9 mouse cellular contexts compared by ENCODE assay signal in the genomic region with DNA sequence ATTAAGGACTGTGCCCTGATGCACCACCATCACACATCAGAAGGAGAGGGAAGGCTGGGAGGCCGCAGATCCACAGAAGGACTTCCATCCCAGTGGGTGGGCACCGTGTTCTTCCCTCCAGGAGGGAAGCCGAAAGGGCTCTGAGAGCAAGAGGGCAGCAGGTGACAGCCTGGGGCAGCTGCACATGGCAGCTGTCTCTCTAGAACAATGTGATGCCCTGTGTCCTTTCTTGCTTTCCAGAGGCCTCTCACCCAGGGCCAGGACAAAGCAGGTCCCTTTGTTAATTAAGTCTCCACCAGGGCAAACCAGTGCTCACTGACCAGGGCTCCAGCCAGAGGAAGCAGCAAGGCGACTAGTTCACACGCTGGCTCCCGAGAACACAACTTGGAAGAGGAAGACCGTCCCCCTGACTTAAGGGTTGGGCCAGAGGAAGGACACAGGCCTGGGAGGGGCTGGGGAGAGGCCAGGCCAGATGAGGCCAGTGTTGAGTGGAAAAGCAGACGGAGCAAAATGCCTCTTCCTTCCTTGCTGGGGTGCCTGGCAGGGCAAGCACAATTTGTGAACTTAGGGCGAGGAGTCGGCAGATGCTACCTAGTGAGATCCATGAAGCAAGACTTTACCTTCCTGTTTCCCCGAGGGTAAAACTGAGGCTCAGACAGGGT. TPM values are rescaled to one million over a fixed set of nuclear protein-coding genes. Genes with fewer than 3 reads are reported as not detected.
DNase-seq lines count a peak whose midpoint lies in the region; ATAC-seq and TF ChIP-seq lines count a peak whose summit lies in the region.
"Had no signal": no experiment of that assay in that cellular context is flagged by ENCODE, and none has a peak within 500 bp of the region (broad histone marks: within the 10 kb centered on the region; RNA-seq: fewer than 3 reads in every experiment).

No protein-coding gene starts in this region.

- no peak overlapping the region for H3K4me3 ChIP-seq in midbrain, embryonic 12.5 days
- no peak overlapping the region for H3K4me3 ChIP-seq in midbrain, postnatal 0 days (ENCODE audit: low read depth, low read length)
- no peak overlapping the region for H3K4me3 ChIP-seq in heart, embryonic 12.5 days
- H3K4me3 ChIP-seq: embryonic facial prominence, embryonic 15.5 days had no signal

- H3K27ac ChIP-seq in midbrain, embryonic 12.5 days (replicated peaks), result peak overlapping the region; percentile 20; the same call in 1 of the 2 replicates
- H3K27ac ChIP-seq in midbrain, postnatal 0 days (ENCODE audit: low read depth, low read length), result no peak overlapping the region
- 0 out of 2 replicates have a peak overlapping the region, but pooled peaks have one; percentile 15 for H3K27ac ChIP-seq in heart, embryonic 12.5 days (ENCODE audit: poor library complexity, severe bottlenecking)
- H3K27ac ChIP-seq: embryonic facial prominence, embryonic 15.5 days had no signal

- H3K27me3 ChIP-seq in midbrain, embryonic 12.5 days, result peaks cover 14% of the 10 kb centered on the region
- H3K27me3 ChIP-seq in midbrain, postnatal 0 days (ENCODE audit: insufficient read depth, low read length), result no peaks in the 10 kb centered on the region
- no peaks in the 10 kb centered on the region for H3K27me3 ChIP-seq in heart, embryonic 12.5 days (replicated peaks)
- H3K27me3 ChIP-seq: embryonic facial prominence, embryonic 15.5 days had no signal

- WGBS in midbrain, embryonic 12.5 days, result 42% methylated on average over 11 of the region's 11 CpGs
- WGBS in midbrain, postnatal 0 days, result 50% methylated on average over 11 of the region's 11 CpGs
- WGBS in heart, embryonic 12.5 days, result 56% methylated on average over 11 of the region's 11 CpGs

- DNase-seq in midbrain, postnatal 0 days (ENCODE audit: low spot score), result no peak
- DNase-seq in kidney, postnatal 25 days, result peak; percentile 61 to 85
- DNase-seq in retina, postnatal 1 day, result peak; percentile 89
- no peak for DNase-seq in natural killer cell, adult 2 months (ENCODE audit: low spot score in 2 of 2)
- DNase-seq in left cerebral cortex, adult 8-10 months (ENCODE audit: low spot score in 2 of 2), result no peak

- no peaks in the 10 kb centered on the region for H3K9me3 ChIP-seq in midbrain, embryonic 12.5 days
- no peaks in the 10 kb centered on the region for H3K9me3 ChIP-seq in midbrain, postnatal 0 days (ENCODE audit: low read length)
- no peaks in the 10 kb centered on the region; the same call in 1 of the 2 replicates for H3K9me3 ChIP-seq in heart, embryonic 12.5 days (replicated peaks)
- H3K9me3 ChIP-seq: embryonic facial prominence, embryonic 15.5 days had no signal

- H3K4me2 ChIP-seq in midbrain, embryonic 12.5 days (replicated peaks), result no peak overlapping the region
- H3K4me2 ChIP-seq in midbrain, postnatal 0 days (ENCODE audit: low read depth, low read length, poor library complexity, severe bottlenecking), result no peak overlapping the region
- H3K4me2 ChIP-seq in heart, embryonic 12.5 days, result no peak overlapping the region
- H3K4me2 ChIP-seq: embryonic facial prominence, embryonic 15.5 days had no signal

- H3K4me1 ChIP-seq in midbrain, embryonic 12.5 days, result peaks cover 14% of the 10 kb centered on the region
- no peaks in the 10 kb centered on the region for H3K4me1 ChIP-seq in midbrain, postnatal 0 days (ENCODE audit: insufficient read depth, low read length)
- H3K4me1 ChIP-seq in heart, embryonic 12.5 days (replicated peaks), result peaks cover 39% of the 10 kb centered on the region

- no peak for TF ChIP-seq CTCF in midbrain, postnatal 0 days (IDR thresholded peaks at IDR 0.05)

- no peaks in the 10 kb centered on the region for H3K36me3 ChIP-seq in midbrain, embryonic 12.5 days
- no peaks in the 10 kb centered on the region for H3K36me3 ChIP-seq in midbrain, postnatal 0 days (ENCODE audit: insufficient read depth, low read length)
- H3K36me3 ChIP-seq in heart, embryonic 12.5 days, result peaks cover 8% of the 10 kb centered on the region
- H3K36me3 ChIP-seq: embryonic facial prominence, embryonic 15.5 days had no signal

- peak; percentile 45; the same call in 1 of the 2 replicates for ATAC-seq in midbrain, embryonic 12.5 days (ENCODE audit: low FRiP score, low read depth)
- no peak for ATAC-seq in midbrain, postnatal 0 days (ENCODE audit: low FRiP score)
- ATAC-seq in heart, embryonic 12.5 days (ENCODE audit: insufficient number of reproducible peaks, low FRiP score), result peak; percentile 44; the same call in 1 of the 2 replicates
- ATAC-seq in frontal cortex, adult (ENCODE audit: low TSS enrichment), result no peak

- H3K9ac ChIP-seq in midbrain, embryonic 12.5 days (replicated peaks), result no peak overlapping the region
- no peak overlapping the region for H3K9ac ChIP-seq in midbrain, postnatal 0 days (replicated peaks; ENCODE audit: low read length, poor library complexity, severe bottlenecking)
- 0 out of 2 replicates have a peak overlapping the region, but pooled peaks have one; percentile 41 for H3K9ac ChIP-seq in heart, embryonic 12.5 days
- H3K9ac ChIP-seq: embryonic facial prominence, embryonic 15.5 days had no signal

RNA-seq across cellular contexts. Expression of a gene that starts 34.7 kb away (rescaled TPM):
- polyA plus RNA-seq in midbrain, embryonic 12.5 days (2016; fragmentation: Nextera tagmentation; extraction: Ambion mirVana), result 6.2 and 8.6 TPM in 2 replicates
- 1.8 and 3.7 TPM in 2 replicates for total RNA-seq in midbrain, postnatal 0 days (2014; rRNA removed)
- polyA plus RNA-seq in midbrain, postnatal 0 days (2015; fragmentation: Nextera tagmentation; extraction: Ambion mirVana), result 1.9 and 2.3 TPM in 2 replicates
- polyA plus RNA-seq in heart, embryonic 12.5 days (2016; fragmentation: Nextera tagmentation; extraction: Ambion mirVana), result 14.1 and 14.9 TPM in 2 replicates
- 1 to 10 TPM; 1.3 to 2.1 (median 1.9) TPM for total RNA-seq in left cerebral cortex, adult 8-10 months (2022)

Comparison
In these comparisons a context has a peak if more than half of its experiments do, and no peak if none do; other contexts are left out.
1. ATAC-seq: peak in midbrain, embryonic 12.5 days (single experiment) and heart, embryonic 12.5 days (single experiment); none in midbrain, postnatal 0 days (single experiment) and frontal cortex, adult (single experiment).
2. DNase-seq: peak in kidney, postnatal 25 days (2 of 2) and retina, postnatal 1 day (single experiment); none in midbrain, postnatal 0 days (single experiment), natural killer cell, adult 2 months (0 of 2) and left cerebral cortex, adult 8-10 months (0 of 2).